Mouse (Mus musculus) forebrain, embryonic 10.5 days (tissue): ENCODE results near the gene Ada. TPM values are rescaled to one million over a fixed set of nuclear protein-coding genes. Genes with fewer than 3 reads are reported as not detected.

Experiments
- DNase-seq: peaks from one replicate; pipeline ENCODE4 v3.0.0-alpha.2; 2017; ENCODE audit warnings: low spot score; ENCODE audit errors: extremely low spot score
- H3K27ac ChIP-seq: fragments of 300-500 bp; sonication (generic); 2 replicates; pipeline ENCODE4 v1.5.1; 2016; ENCODE audit warnings: mild to moderate bottlenecking
- H3K27me3 ChIP-seq: fragments of 300-500 bp; sonication (generic); 2 replicates; pipeline ENCODE4 v1.6.1; 2016; ENCODE audit warnings: mild to moderate bottlenecking; ENCODE audit not compliant: poor library complexity, severe bottlenecking
- H3K36me3 ChIP-seq: fragments of 300-500 bp; sonication (generic); replicated peaks from 2 replicates; pipeline ENCODE4 v1.6.1; 2016; ENCODE audit warnings: mild to moderate bottlenecking, moderate library complexity
- H3K4me1 ChIP-seq: fragments of 300-500 bp; sonication (generic); 2 replicates; pipeline ENCODE4 v1.6.1; 2016
- H3K4me3 ChIP-seq: fragments of 300-500 bp; sonication (generic); 2 replicates; pipeline ENCODE4 v1.5.1; 2016; ENCODE audit warnings: mild to moderate bottlenecking, moderate library complexity
- H3K9me3 ChIP-seq: fragments of 300-500 bp; sonication (generic); 2 replicates; pipeline ENCODE4 v1.6.1; 2016; ENCODE audit warnings: mild to moderate bottlenecking, moderate library complexity
- WGBS: fragments of 180-500 bp; shearing (Covaris S2); methylation state at CpG from one replicate; pipeline ENCODE4 v1.1.7; 2016; 5-methylcytosine and 5-hydroxymethylcytosine counted together
- polyA plus RNA-seq: library from polyadenylated mRNA; unstranded; fragments of >200 nt; fragmentation: Nextera tagmentation; extraction: Ambion mirVana; gene quantifications from 2 replicates; pipeline ENCODE4 v1.2.1, GENCODE M21; 2016

The Ada gene
- polyA plus RNA-seq, 1 experiment from 2014 or later, result 13.6 TPM

DNA sequence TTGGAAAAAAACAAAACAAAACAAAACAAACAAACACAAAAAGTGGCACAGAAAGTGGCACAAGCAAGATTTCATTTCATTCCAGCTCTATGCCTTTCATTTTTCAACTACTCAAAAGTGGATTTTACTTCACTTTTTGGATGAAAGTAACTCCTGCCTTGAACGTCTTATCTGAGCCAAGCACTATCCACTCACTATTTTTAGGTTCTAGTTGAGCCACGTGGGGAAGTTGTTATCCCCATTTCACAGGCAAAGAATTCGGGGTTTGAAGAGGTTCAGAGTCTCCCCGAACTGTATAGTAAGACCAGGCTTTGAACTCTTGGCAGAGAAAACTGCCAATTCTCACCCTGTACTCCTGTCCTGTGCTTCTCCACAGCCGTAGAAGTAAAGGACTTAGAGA is 41.7 kb downstream of the Ada start:
- no peak for DNase-seq
- H3K27me3 ChIP-seq, result no peaks in the 10 kb centered on the region
- no peaks in the 10 kb centered on the region for H3K9me3 ChIP-seq
- no peaks in the 10 kb centered on the region for H3K4me1 ChIP-seq
- no peak overlapping the region for H3K4me3 ChIP-seq
- H3K36me3 ChIP-seq, result peaks cover 45% of the 10 kb centered on the region
- WGBS, result 93% methylated on average over 5 of the region's 5 CpGs
- H3K27ac ChIP-seq, result no peak overlapping the region

GRCm38 (mm10) chr2:163703599-163704260 is 46.3 kb downstream of the Ada start:
- 94% methylated on average over 5 of the region's 5 CpGs for WGBS

GRCm38 (mm10) chr2:163702921-163703320 is 47.1 kb downstream of the Ada start:
- Histone ChIP-seq H3K4me3 (no peak overlapping the region), H3K4me1 (peaks cover 24% of the 10 kb centered on the region), H3K27ac (no peak overlapping the region), H3K36me3 (peaks cover 24% of the 10 kb centered on the region), H3K9me3 (no peaks in the 10 kb centered on the region), H3K27me3 (no peaks in the 10 kb centered on the region)
- 89% methylated on average over 5 of the region's 5 CpGs for WGBS
- DNase-seq, result no peak

More at GRCm38 (mm10) chr2:163703599-163704260, 46.3 kb downstream of the Ada start:
- H3K4me1 ChIP-seq, result peaks cover 16% of the 10 kb centered on the region
- peaks cover 24% of the 10 kb centered on the region for H3K36me3 ChIP-seq
- H3K27me3 ChIP-seq, result no peaks in the 10 kb centered on the region
- no peak for DNase-seq
- H3K27ac ChIP-seq, result no peak overlapping the region
- no peaks in the 10 kb centered on the region for H3K9me3 ChIP-seq
- H3K4me3 ChIP-seq, result no peak overlapping the region

DNA sequence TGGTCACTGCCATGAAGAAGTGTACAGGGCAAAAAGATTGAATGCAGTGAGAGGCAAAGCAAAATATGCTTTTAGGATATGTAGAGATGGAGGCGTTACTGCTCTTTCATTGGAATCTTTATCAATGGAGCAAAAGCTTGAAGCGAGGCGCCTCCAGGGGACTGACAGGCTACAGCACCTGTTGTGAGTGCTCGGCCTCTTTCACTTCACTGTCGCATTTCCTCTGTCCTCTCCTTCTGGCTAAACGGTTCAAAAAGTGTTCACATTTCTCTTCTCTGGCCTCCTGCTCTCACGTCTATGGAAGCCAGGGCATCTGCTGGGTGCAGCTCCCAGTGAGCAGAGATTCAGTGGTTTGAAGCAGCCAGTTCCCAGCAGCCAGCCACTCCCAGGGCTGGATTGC is 47.6 kb downstream of the Ada start:
- no peak for DNase-seq

GRCm38 (mm10) chr2:163699078-163699780 is 50.8 kb downstream of the Ada start:
- H3K27ac ChIP-seq, result no peak overlapping the region
- 89% methylated on average over 11 of the region's 11 CpGs for WGBS
- no peaks in the 10 kb centered on the region for H3K9me3 ChIP-seq
- H3K4me1 ChIP-seq, result peaks cover 49% of the 10 kb centered on the region
- peaks cover 5% of the 10 kb centered on the region for H3K36me3 ChIP-seq
- no peak for DNase-seq
- H3K27me3 ChIP-seq, result no peaks in the 10 kb centered on the region
- no peak overlapping the region for H3K4me3 ChIP-seq

More for the DNA sequence above, 47.6 kb downstream of the Ada start:
- H3K36me3 ChIP-seq, result peaks cover 24% of the 10 kb centered on the region
- 76% methylated on average over 7 of the region's 7 CpGs for WGBS
- H3K27me3 ChIP-seq, result no peaks in the 10 kb centered on the region
- peaks cover 29% of the 10 kb centered on the region for H3K4me1 ChIP-seq
- H3K9me3 ChIP-seq, result no peaks in the 10 kb centered on the region
- no peak overlapping the region for H3K27ac ChIP-seq
- no peak overlapping the region for H3K4me3 ChIP-seq

GRCm38 (mm10) chr2:163697764-163698480 is 52.1 kb downstream of the Ada start:
- H3K4me1 ChIP-seq, result peaks cover 60% of the 10 kb centered on the region
- no peaks in the 10 kb centered on the region for H3K9me3 ChIP-seq
- H3K27ac ChIP-seq, result peak overlapping the region; percentile 67; the same call in 1 of the 2 replicates
- DNase-seq, result no peak
- no peak overlapping the region for H3K4me3 ChIP-seq
- no peaks in the 10 kb centered on the region for H3K27me3 ChIP-seq
- 71% methylated on average over 15 of the region's 16 CpGs for WGBS
- no peaks in the 10 kb centered on the region for H3K36me3 ChIP-seq

GRCm38 (mm10) chr2:163696763-163697162 is 53.3 kb downstream of the Ada start:
- H3K9me3 ChIP-seq, result no peaks in the 10 kb centered on the region
- peak overlapping the region; percentile 12; the same call in 1 of the 2 replicates for H3K4me3 ChIP-seq
- DNase-seq, result no peak
- peaks cover 56% of the 10 kb centered on the region for H3K4me1 ChIP-seq
- peak overlapping the region; percentile 31 for H3K27ac ChIP-seq
- no peaks in the 10 kb centered on the region for H3K36me3 ChIP-seq
- no peaks in the 10 kb centered on the region for H3K27me3 ChIP-seq
- WGBS, result 37% methylated on average over 2 of the region's 2 CpGs

DNA sequence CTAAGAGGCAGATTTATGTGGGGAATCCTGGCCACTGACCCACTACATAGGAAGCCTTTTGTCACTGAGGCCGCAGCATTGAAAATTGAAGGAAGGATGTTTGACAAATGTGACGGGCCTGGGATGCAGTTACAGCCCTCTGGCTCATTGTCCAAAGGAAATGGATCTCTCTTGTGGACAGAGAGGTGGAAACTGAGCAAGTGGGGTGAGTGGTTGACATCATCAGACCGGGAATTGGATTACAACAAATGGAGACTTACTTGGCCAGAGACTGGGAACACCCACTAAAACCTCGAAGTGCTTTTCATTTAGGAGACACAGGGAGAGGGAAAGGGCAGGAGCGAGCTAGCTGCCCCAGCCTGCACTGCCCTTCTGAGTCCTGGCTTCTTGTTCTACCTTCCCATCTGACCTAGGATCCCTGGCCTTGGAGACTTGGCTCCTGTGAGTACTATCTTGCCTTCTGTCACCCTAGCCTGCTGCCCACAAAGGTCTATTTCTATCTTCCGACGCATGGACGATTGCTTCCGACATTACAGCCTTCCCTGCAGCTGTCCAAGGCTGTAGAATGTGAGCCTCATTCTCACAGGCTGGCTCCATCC is 56.2 kb downstream of the Ada start:
- Histone ChIP-seq H3K9me3 (no peaks in the 10 kb centered on the region), H3K27ac (0 out of 2 replicates have a peak overlapping the region, but pooled peaks have one; percentile 56), H3K36me3 (no peaks in the 10 kb centered on the region), H3K27me3 (no peaks in the 10 kb centered on the region), H3K4me1 (peaks cover 77% of the 10 kb centered on the region), H3K4me3 (no peak overlapping the region)
- WGBS, result 73% methylated on average over 9 of the region's 9 CpGs
- no peak for DNase-seq

DNA sequence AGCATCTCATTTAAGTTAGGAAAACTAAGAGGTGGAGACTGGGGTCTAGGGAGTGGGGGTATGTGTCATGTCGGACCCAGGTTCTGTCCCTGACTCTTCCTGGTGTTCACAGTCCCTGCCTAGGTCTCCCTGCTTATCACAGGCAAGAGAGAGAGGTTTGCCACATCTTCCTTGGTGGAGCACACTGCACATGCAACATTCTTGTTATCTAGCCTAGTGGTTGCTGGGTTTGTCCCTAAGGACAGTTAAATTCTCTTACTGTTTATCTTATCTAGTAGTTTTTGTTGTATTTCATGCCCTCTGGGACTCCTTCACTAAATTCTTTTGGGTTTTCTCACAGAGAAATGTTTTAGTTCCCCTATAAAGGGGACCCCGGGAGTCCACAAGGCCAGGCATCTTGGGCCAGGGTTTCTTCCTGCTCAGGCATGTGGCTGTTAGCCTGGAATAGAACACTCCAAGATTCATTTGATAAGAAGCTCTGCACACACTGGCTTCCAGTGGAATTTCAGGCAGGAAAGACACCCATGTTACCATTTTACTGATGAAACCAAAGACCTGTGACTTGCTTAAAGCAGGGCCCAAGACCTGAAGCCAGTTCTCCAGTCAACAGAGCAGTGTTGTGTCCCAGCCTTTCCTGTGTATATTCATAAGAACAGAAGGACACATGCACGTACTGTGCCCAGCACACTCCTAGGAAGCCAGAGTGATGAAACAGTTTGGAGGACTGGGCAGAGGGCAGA is 57.0 kb downstream of the Ada start:
- H3K4me1 ChIP-seq, result peaks cover 69% of the 10 kb centered on the region
- no peaks in the 10 kb centered on the region for H3K27me3 ChIP-seq
- 0 out of 2 replicates have a peak overlapping the region, but pooled peaks have one; percentile 56 for H3K27ac ChIP-seq
- H3K4me3 ChIP-seq, result no peak overlapping the region
- DNase-seq, result no peak
- no peaks in the 10 kb centered on the region for H3K9me3 ChIP-seq
- WGBS, result 85% methylated on average over 3 of the region's 3 CpGs
- H3K36me3 ChIP-seq, result no peaks in the 10 kb centered on the region

DNA sequence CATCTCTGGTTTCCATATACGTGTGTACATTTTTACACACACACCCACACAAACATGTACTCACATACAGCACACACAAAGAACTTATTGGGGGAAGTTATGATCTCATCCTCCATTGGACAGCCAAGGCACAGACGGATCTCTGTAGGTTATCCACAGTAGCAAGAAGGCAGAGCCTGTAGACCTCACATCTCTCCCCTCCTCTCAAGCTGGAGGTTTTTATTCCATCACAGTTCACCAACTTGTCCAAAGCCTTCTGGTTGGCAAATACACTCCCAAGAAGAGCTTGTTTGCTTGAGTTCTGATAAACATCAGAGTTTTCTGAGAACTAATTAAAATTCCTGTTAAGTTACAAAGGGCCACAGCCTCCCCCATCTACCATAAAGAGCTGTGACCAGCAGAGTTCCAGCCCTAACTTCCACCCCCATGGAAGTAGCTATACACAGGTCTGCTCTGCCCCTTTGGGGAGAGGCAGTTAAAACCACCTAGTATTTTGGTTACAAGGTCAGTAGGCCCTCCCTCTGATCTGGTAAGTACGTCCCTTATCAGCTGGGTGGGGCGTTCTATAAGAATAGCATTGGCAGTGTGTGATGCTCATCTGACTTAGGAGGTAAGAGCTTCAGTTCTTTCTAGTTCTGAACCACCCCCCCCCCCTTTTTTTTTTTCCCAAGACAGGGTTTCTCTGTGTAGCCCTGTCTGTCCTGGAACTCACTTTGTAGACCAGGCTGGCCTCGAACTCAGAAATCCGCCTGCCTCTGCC is 58.0 kb downstream of the Ada start:
- 92% methylated on average over 6 of the region's 6 CpGs for WGBS
- Histone ChIP-seq H3K36me3 (no peaks in the 10 kb centered on the region), H3K4me3 (no peak overlapping the region), H3K4me1 (peaks cover 59% of the 10 kb centered on the region), H3K9me3 (no peaks in the 10 kb centered on the region), H3K27me3 (no peaks in the 10 kb centered on the region), H3K27ac (no peak overlapping the region)
- DNase-seq, result no peak

- no peaks in the 10 kb centered on the region for H3K9me3 ChIP-seq
- peaks cover 49% of the 10 kb centered on the region for H3K4me1 ChIP-seq
- H3K27me3 ChIP-seq, result no peaks in the 10 kb centered on the region
- H3K36me3 ChIP-seq, result no peaks in the 10 kb centered on the region
- 66% methylated on average over 8 of the region's 8 CpGs for WGBS
- no peak for DNase-seq
- H3K27ac ChIP-seq, result peak overlapping the region; percentile 72
- H3K4me3 ChIP-seq, result no peak overlapping the region
These were observed 59.4 kb downstream of the Ada start for GRCm38 (mm10) chr2:163690409-163691304.
